Mouse (Mus musculus) heart, postnatal 4 days (tissue): ENCODE measurements around the gene Rb1. TPM values are rescaled to one million over a fixed set of nuclear protein-coding genes. Genes with fewer than 3 reads are reported as not detected.

Source experiments
- DNase-seq: peaks from one replicate; pipeline ENCODE4 v3.0.0; 2021
- microRNA-seq, 2 experiments: library from miRNA; unstranded; fragments of <30 nt; microRNA quantifications; one replicate each; pipeline ENCODE4 v1.2.0; 2021 to 2022
- total RNA-seq, 2 experiments: library from RNA; stranded (reverse); gene quantifications; 2 replicates each; pipeline ENCODE4 v1.2.3; 2021

Rb1 gene
- total RNA-seq, 2 experiments from 2014 or later, result 16.9 to 19.2 TPM

DNA sequence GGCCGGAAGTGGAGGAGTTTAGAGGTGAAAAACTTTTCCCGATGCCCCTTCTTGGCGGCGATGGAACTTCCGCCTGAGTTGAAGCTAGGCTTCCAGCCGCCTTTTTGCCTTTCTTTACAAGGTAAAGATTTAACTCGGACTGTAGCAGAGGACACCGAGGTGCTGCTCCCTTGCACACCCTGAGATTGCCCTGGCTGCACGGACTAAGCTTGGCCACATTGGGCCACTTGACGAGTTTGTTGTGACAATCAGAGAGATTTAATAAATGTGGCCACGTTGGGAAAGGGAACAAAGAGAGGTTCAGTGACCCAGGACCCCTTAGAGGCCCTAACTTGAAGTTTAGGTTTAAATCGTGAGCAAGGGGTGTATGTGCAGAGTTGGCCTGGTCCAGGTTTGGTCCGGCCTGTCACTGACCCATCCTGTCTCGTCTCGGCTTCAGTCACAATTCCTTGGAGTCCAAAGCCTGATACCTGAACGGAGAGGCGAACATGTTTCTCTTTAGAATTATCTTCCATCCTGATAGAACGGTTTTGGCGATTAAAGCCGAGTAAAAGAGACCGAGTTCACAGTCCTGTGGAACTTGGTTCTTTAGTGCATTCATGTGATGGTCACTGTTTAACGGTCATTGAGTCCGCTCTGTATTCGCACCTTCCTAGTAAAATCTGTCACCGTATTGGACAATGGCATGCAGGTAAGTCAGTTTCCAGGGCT lies 181.8 kb downstream of the Rb1 start:
- DNase-seq, result no peak

DNA sequence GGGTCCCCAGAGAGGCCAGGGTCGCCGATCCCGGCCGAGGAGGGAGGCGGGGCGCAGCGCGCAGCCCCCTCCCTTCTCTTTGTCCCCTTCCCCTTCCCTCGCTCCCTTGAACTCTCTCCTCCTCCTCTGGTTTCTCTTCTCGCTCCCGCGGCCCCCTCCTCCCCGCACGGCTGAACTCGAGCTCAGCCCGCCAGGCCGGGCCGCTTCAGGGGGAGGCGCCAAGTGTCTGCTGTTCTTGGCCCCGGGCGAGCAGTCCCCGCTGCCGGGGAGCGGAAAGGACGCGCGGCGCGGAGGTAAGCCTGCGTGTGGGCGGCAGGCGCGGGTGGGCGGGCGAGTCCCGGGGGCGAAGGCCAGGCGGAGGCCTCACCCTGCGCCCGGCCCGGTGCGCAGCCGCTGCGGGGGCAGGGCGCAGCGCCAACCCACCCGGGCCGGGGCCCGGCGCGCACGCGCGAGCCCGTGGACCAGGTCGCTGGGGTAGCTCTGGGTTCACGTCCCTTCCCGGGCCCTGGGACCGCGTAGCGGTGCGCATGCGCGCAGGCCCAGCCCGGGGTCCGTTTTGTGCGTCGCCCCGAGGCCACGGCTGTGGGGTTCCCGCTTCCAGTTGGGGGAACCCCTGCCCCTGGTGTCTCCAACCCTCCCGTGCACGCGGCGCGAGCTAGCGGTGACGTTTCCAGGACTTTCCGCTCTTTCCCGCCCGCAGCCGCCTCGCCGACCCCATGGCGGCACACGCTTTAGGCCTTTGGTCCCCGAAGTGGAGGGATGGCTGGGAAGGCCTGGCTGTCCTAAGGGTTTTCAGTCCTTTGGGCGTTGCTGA lies 182.5 kb downstream of the Rb1 start:
- DNase-seq, result peak; percentile 85

DNA sequence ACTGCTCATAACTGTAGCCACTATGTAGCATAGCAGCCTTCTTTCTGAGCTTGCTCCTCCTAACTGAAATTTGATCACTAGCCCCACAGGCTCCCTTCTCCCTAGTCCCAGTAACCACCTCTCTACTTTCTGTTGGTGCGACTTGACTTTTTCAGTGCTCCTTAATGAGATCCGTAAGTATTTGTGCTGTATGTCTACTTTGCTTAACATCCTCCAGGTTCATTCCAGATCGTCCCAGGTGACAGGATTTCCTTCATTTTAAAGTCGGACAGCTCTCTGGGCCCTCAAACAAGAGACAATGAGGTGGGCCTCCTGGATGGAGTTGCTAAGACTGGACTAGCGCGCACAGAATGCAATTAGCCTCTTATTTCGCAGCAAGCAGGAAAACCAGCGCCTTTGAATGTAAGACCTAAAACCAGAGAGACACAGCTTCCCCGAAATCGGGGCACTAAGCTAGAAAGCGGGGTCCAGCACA lies 183.2 kb downstream of the Rb1 start:
- no peak for DNase-seq

DNA sequence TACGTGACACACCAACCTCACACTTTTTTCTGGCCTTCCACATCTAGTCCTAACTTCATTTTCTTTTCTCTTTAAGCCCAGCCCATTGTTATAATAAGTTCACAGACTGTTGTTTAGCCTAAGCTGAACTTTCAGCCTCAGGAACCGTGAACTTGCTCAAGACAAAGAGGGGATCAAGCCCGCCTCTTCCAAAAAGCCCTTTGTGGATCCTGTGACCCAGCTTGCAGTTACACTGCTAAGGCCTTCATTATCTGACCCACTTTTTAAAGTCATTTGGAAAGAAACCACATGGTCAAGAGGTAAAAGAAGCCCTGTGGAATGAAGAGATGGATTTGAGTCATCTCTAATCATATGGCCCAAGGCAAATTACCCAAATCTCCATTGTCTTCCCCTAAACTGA lies 183.8 kb downstream of the Rb1 start:
- no peak for DNase-seq

DNA sequence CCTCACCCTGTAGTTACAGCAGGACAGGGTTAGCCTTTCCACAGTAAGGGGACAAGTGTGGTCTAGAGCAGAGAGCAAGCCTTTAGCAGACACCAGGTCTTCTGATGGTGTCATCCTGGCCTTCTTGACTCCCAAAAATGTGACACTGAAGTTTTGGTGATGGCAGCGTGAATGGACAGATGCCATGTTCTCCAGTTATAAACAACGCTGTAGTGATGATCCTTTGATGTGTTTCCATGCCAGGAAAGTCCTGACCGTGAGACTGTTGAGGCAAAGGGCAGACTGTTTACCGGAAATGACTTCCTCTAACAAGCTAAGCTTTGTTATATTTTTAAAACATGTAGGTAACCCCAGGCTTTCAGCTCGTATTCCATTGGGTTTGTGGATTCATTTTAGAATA lies 185.8 kb downstream of the Rb1 start:
- DNase-seq, result no peak

DNA sequence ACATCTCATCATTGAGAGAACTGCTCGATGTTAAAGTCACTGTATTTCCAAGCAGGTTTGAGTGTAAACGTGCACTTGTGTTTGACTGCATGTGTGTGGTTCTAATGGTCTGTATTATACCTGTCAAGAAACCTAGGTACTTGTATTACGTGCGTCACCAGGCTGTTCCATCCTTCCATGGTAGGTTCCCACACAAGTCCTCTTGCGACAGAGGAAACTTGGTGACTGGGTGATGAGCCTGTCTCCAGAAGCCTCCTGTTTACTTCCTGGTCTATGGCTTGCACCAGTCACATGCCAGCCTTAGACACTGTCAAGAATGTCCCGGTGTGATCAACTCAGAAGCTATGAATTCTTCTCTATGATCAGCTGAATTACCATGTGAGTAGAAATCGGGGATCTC lies 187.1 kb downstream of the Rb1 start:
- no peak for DNase-seq

DNA sequence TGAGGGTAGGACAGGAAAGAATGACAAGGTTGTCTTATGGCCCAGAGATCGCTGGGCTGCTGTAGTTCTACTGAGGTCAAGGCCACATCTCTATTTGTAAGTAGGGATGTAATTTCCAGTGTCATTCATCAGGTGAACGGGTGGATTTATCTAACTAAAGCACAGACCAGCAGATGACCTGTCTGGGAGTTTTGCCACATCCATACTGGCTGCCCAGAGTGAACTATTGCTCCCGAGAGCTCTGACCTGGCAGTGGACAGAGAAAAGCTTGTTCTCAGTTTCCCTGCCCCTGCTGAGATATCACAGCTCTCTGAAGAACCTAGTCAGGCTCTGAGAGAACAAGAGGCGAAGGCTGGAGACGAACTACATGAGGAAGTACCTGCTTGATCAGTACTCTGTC lies 188.4 kb downstream of the Rb1 start:
- DNase-seq, result no peak

Small RNAs within 50 kb of the gene (microRNA-seq; reads per million reads assigned to microRNA genes)
- 0 reads per million in 2 experiments for gene Mir687

Other genes with a start within 250 kb of the Rb1 start
- 10 to 100 TPM; 40.6 to 44.4 TPM for gene Rcbtb2, start 202.8 kb downstream of the Rb1 start, total RNA-seq
- gene Lpar6, start 87.9 kb downstream of the Rb1 start, total RNA-seq, result 1 to 10 TPM; 4.0 to 4.1 TPM
- gene Itm2b, start 59.5 kb upstream of the Rb1 start, total RNA-seq, result 100 to 1,000 TPM; 441 to 466 TPM
- 10 to 100 TPM; 24.9 to 25.3 TPM for gene Med4, start 184.2 kb upstream of the Rb1 start, total RNA-seq
- gene Sucla2, start 199.5 kb upstream of the Rb1 start, total RNA-seq, result 100 to 1,000 TPM; 381 to 391 TPM
- 1 to 10 TPM; 6.9 to 7.0 TPM for gene Nudt15, start 222.4 kb upstream of the Rb1 start, total RNA-seq